Mouse (Mus musculus): ENCODE data around the gene Arhgef17. TPM values are rescaled to one million over a fixed set of nuclear protein-coding genes. Genes with fewer than 3 reads are reported as not detected.
A peak's percentile ranks its signal among the peaks of the same experiment; 100 is the strongest.

Gene Arhgef17
- total RNA-seq, 1 experiment: 23.2 TPM

- peak overlapping the region; percentile 58 for H3K9ac ChIP-seq (ENCODE audit: insufficient read depth, low read depth, low read length, poor library complexity, severe bottlenecking)
- peaks cover 4 to 10% of the 10 kb centered on the region in 2 experiments; a peak in 2 of 4 replicates for H3K4me1 ChIP-seq (ENCODE audit: control insufficient read depth in 2 of 2, insufficient read depth in 2 of 2, low read length in 2 of 2, poor library complexity in 1 of 2)
- TF ChIP-seq HCFC1 (IDR thresholded peaks at IDR 0.05; ENCODE audit: borderline replicate concordance, insufficient read depth, low read length) (no peak), MAFK (IDR thresholded peaks at IDR 0.05; ENCODE audit: insufficient read depth, low read depth, low read length) (no peak), ZNF384 (IDR thresholded peaks at IDR 0.05; ENCODE audit: low read depth, low read length) (no peak), CHD2 (IDR thresholded peaks at IDR 0.05; ENCODE audit: low read depth, low read length) (no peak), ZC3H11A (IDR thresholded peaks at IDR 0.05; ENCODE audit: borderline replicate concordance, low read depth, low read length) (no peak)
- in situ Hi-C loops (cut with MboI; ENCODE audit: low sequenced_read_pairs in 2 of 2, unreplicated experiment in 2 of 2): no loop called here
- peaks cover 3% of the 10 kb centered on the region; the same call in 1 of the 2 replicates for H3K36me3 ChIP-seq (ENCODE audit: control insufficient read depth, insufficient read depth, low read length, poor library complexity, severe bottlenecking)
- no peak for DNase-seq (ENCODE audit: low read depth, low spot score)
- H3K4me3 ChIP-seq (ENCODE audit: insufficient read depth in 1 of 2, low read depth in 1 of 2, low read length in 2 of 2, poor library complexity in 1 of 2, severe bottlenecking in 1 of 2): peak overlapping the region; percentile 11 to 42; a peak in 3 of 4 replicates
- no peaks in the 10 kb centered on the region for H3K9me3 ChIP-seq (ENCODE audit: control insufficient read depth, insufficient read depth, low read depth, low read length)
- H3K27ac ChIP-seq (ENCODE audit: insufficient read depth, low read depth, low read length, poor library complexity, severe bottlenecking): no peak overlapping the region
These were observed 23.8 kb downstream of the Arhgef17 start for GRCm38 (mm10) chr7:100908061-100908460.

DNA sequence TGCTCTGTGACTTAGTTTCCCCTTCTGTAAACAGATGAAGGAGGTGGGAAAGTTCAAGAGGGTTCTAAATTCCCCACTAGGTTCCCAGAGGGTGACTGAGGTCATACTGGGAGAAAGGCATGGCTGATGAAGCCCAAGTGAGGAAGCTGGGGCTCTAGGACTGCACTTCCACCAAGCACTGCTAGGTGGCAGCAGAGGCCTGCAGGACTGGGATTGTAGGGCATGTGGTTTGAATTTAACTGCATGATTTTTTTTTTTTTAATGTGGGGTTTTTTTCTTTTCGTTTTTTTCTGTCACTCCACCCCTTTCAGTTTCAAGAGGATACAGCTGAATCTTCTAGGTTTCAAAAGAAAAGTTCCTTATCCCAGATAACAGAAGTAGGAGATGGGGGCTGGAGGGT is 24.7 kb downstream of the Arhgef17 start:
- peak; percentile 51 for DNase-seq (ENCODE audit: low read depth, low spot score)
- in situ Hi-C loops (cut with MboI; ENCODE audit: low sequenced_read_pairs in 2 of 2, unreplicated experiment in 2 of 2): no loop called here
- Histone ChIP-seq H3K4me1 (ENCODE audit: control insufficient read depth in 2 of 2, insufficient read depth in 2 of 2, low read length in 2 of 2, poor library complexity in 1 of 2) (peaks cover 4 to 10% of the 10 kb centered on the region in 2 experiments; a peak in 2 of 4 replicates), H3K4me3 (ENCODE audit: insufficient read depth in 1 of 2, low read depth in 1 of 2, low read length in 2 of 2, poor library complexity in 1 of 2, severe bottlenecking in 1 of 2) (no peak overlapping the region), H3K9me3 (ENCODE audit: control insufficient read depth, insufficient read depth, low read depth, low read length) (no peaks in the 10 kb centered on the region), H3K27ac (ENCODE audit: insufficient read depth, low read depth, low read length, poor library complexity, severe bottlenecking) (no peak overlapping the region), H3K36me3 (ENCODE audit: control insufficient read depth, insufficient read depth, low read length, poor library complexity, severe bottlenecking) (peaks cover 3% of the 10 kb centered on the region; the same call in 1 of the 2 replicates), H3K9ac (ENCODE audit: insufficient read depth, low read depth, low read length, poor library complexity, severe bottlenecking) (no peak overlapping the region)
- TF ChIP-seq ZC3H11A (IDR thresholded peaks at IDR 0.05; ENCODE audit: borderline replicate concordance, low read depth, low read length) (peak; percentile 53; the same call in 1 of the 2 replicates), ZNF384 (IDR thresholded peaks at IDR 0.05; ENCODE audit: low read depth, low read length) (peak; percentile 91), CHD2 (IDR thresholded peaks at IDR 0.05; ENCODE audit: low read depth, low read length) (no peak)

- Histone ChIP-seq H3K9me3 (ENCODE audit: control insufficient read depth, insufficient read depth, low read depth, low read length) (no peaks in the 10 kb centered on the region), H3K4me1 (ENCODE audit: control insufficient read depth in 2 of 2, insufficient read depth in 2 of 2, low read length in 2 of 2, poor library complexity in 1 of 2) (peaks cover 4 to 8% of the 10 kb centered on the region in 2 experiments; a peak in 2 of 4 replicates), H3K36me3 (ENCODE audit: control insufficient read depth, insufficient read depth, low read length, poor library complexity, severe bottlenecking) (peaks cover 3% of the 10 kb centered on the region; the same call in 1 of the 2 replicates), H3K4me3 (ENCODE audit: insufficient read depth in 1 of 2, low read depth in 1 of 2, low read length in 2 of 2, poor library complexity in 1 of 2, severe bottlenecking in 1 of 2) (no peak overlapping the region), H3K27ac (ENCODE audit: insufficient read depth, low read depth, low read length, poor library complexity, severe bottlenecking) (no peak overlapping the region), H3K9ac (ENCODE audit: insufficient read depth, low read depth, low read length, poor library complexity, severe bottlenecking) (no peak overlapping the region)
- TF ChIP-seq CHD2 (IDR thresholded peaks at IDR 0.05; ENCODE audit: low read depth, low read length): no peak
- TF ChIP-seq HCFC1 (IDR thresholded peaks at IDR 0.05; ENCODE audit: borderline replicate concordance, insufficient read depth, low read length): no peak
- no peak for TF ChIP-seq ZNF384 (IDR thresholded peaks at IDR 0.05; ENCODE audit: low read depth, low read length)
- TF ChIP-seq MAFK (IDR thresholded peaks at IDR 0.05; ENCODE audit: insufficient read depth, low read depth, low read length): no peak
- TF ChIP-seq ZC3H11A (IDR thresholded peaks at IDR 0.05; ENCODE audit: borderline replicate concordance, low read depth, low read length): no peak
- no peak for DNase-seq (ENCODE audit: low read depth, low spot score)
- in situ Hi-C loops (cut with MboI; ENCODE audit: low sequenced_read_pairs in 2 of 2, unreplicated experiment in 2 of 2): no loop called here
These were observed 25.7 kb downstream of the Arhgef17 start for GRCm38 (mm10) chr7:100906029-100906789.

GRCm38 (mm10) chr7:100905037-100905436 is 26.9 kb downstream of the Arhgef17 start:
- Histone ChIP-seq H3K27ac (ENCODE audit: insufficient read depth, low read depth, low read length, poor library complexity, severe bottlenecking) (no peak overlapping the region), H3K36me3 (ENCODE audit: control insufficient read depth, insufficient read depth, low read length, poor library complexity, severe bottlenecking) (peaks cover 3% of the 10 kb centered on the region; the same call in 1 of the 2 replicates), H3K9ac (ENCODE audit: insufficient read depth, low read depth, low read length, poor library complexity, severe bottlenecking) (no peak overlapping the region), H3K4me3 (ENCODE audit: insufficient read depth in 1 of 2, low read depth in 1 of 2, low read length in 2 of 2, poor library complexity in 1 of 2, severe bottlenecking in 1 of 2) (no peak overlapping the region), H3K9me3 (ENCODE audit: control insufficient read depth, insufficient read depth, low read depth, low read length) (no peaks in the 10 kb centered on the region), H3K4me1 (ENCODE audit: control insufficient read depth in 2 of 2, insufficient read depth in 2 of 2, low read length in 2 of 2, poor library complexity in 1 of 2) (peaks cover 4 to 7% of the 10 kb centered on the region in 2 experiments; a peak in 2 of 4 replicates)
- TF ChIP-seq ZNF384 (IDR thresholded peaks at IDR 0.05; ENCODE audit: low read depth, low read length) (no peak), HCFC1 (IDR thresholded peaks at IDR 0.05; ENCODE audit: borderline replicate concordance, insufficient read depth, low read length) (no peak), ZC3H11A (IDR thresholded peaks at IDR 0.05; ENCODE audit: borderline replicate concordance, low read depth, low read length) (no peak), CHD2 (IDR thresholded peaks at IDR 0.05; ENCODE audit: low read depth, low read length) (no peak)
- no peak for DNase-seq (ENCODE audit: low read depth, low spot score)
- in situ Hi-C loops (cut with MboI; ENCODE audit: low sequenced_read_pairs in 2 of 2, unreplicated experiment in 2 of 2): no loop called here
